Mouse (Mus musculus) forebrain, embryonic 14.5 days (tissue): ENCODE results near the gene Tac2. TPM values are rescaled to one million over a fixed set of nuclear protein-coding genes. Genes with fewer than 3 reads are reported as not detected.

ENCODE experiments used
- ATAC-seq: fragments of 200-750 bp; cut with Nextera tagmentation; 2 replicates; pipeline ENCODE4 v1.8.0; 2017; ENCODE audit warnings: mild to moderate bottlenecking, moderate library complexity
- DNase-seq: peaks from one replicate; pipeline ENCODE4 v3.0.0-alpha.2; 2015; ENCODE audit warnings: low spot score
- H3K27ac ChIP-seq: fragments of 300-500 bp; sonication (generic); 2 replicates; pipeline ENCODE4 v1.5.1; 2014; ENCODE audit warnings: low read depth, mild to moderate bottlenecking, control low read depth, low read length, moderate library complexity
- H3K27me3 ChIP-seq: fragments of 300-500 bp; sonication (generic); replicated peaks from 2 replicates; pipeline ENCODE4 v1.6.1; 2014; ENCODE audit warnings: low read length, control low read depth, mixed read lengths; ENCODE audit not compliant: control insufficient read depth, insufficient read depth
- H3K36me3 ChIP-seq: fragments of 300-500 bp; sonication (generic); 2 replicates; pipeline ENCODE4 v1.6.1; 2014; ENCODE audit warnings: low read length, control low read depth; ENCODE audit not compliant: control insufficient read depth, insufficient read depth
- H3K4me1 ChIP-seq: fragments of 300-500 bp; sonication (generic); 2 replicates; pipeline ENCODE4 v1.6.1; 2014; ENCODE audit warnings: antibody characterized with exemption, low read length, control low read depth; ENCODE audit not compliant: control insufficient read depth, insufficient read depth
- H3K4me2 ChIP-seq: fragments of 300-500 bp; sonication (generic); 2 replicates; pipeline ENCODE4 v1.6.1; 2014; ENCODE audit warnings: mild to moderate bottlenecking, control low read depth, low read length
- H3K4me3 ChIP-seq: fragments of 300-500 bp; sonication (generic); 2 replicates; pipeline ENCODE4 v1.5.1; 2014; ENCODE audit warnings: low read depth, low read length, control low read depth
- H3K9ac ChIP-seq: fragments of 300-500 bp; sonication (generic); 2 replicates; pipeline ENCODE4 v1.6.1; 2014; ENCODE audit warnings: mild to moderate bottlenecking, low read length, control low read depth, moderate library complexity
- H3K9me3 ChIP-seq: fragments of 300-500 bp; sonication (generic); replicated peaks from 2 replicates; pipeline ENCODE4 v1.6.1; 2016; ENCODE audit warnings: low read length, control low read depth, mixed read lengths; ENCODE audit not compliant: control insufficient read depth
- WGBS: fragments of 180-500 bp; shearing (Covaris S2); extraction: QIAGEN DNeasy Blood & Tissue Kit; methylation state at CpG from one replicate; pipeline ENCODE4 v1.1.7; 2014; 5-methylcytosine and 5-hydroxymethylcytosine counted together
- polyA plus RNA-seq: library from polyadenylated mRNA; unstranded; fragments of >200 nt; fragmentation: Nextera tagmentation; extraction: Ambion mirVana; gene quantifications from 2 replicates; pipeline ENCODE4 v1.2.1, GENCODE M21; 2014

Tac2 gene
- polyA plus RNA-seq, 1 experiment from 2014 or later = 2.6 TPM

GRCm38 (mm10) chr10:127734434-127734833, 10.2 kb downstream of the Tac2 start:
- ATAC-seq = no peak
- H3K4me2 ChIP-seq = no peak overlapping the region
- H3K9me3 ChIP-seq = no peaks in the 10 kb centered on the region
- H3K4me1 ChIP-seq = peaks cover 4% of the 10 kb centered on the region; the same call in 1 of the 2 replicates
- DNase-seq = peak; percentile 63
- WGBS = 59% methylated on average over 5 of the region's 5 CpGs
- no peak overlapping the region for H3K4me3 ChIP-seq
- H3K27ac ChIP-seq = no peak overlapping the region
- no peaks in the 10 kb centered on the region for H3K36me3 ChIP-seq
- H3K27me3 ChIP-seq = no peaks in the 10 kb centered on the region
- no peak overlapping the region for H3K9ac ChIP-seq

GRCm38 (mm10) chr10:127736266-127736665, 12.0 kb downstream of the Tac2 start:
- ATAC-seq (no peak), DNase-seq (no peak)
- H3K27ac ChIP-seq = no peak overlapping the region
- WGBS = 70% methylated on average over 2 of the region's 2 CpGs
- H3K4me2 ChIP-seq = no peak overlapping the region
- H3K9me3 ChIP-seq = no peaks in the 10 kb centered on the region
- no peak overlapping the region for H3K4me3 ChIP-seq
- H3K4me1 ChIP-seq = peaks cover 9% of the 10 kb centered on the region
- no peaks in the 10 kb centered on the region for H3K27me3 ChIP-seq
- peaks cover under 1% of the 10 kb centered on the region for H3K36me3 ChIP-seq
- no peak overlapping the region for H3K9ac ChIP-seq

- ATAC-seq (no peak), DNase-seq (no peak)
- Histone ChIP-seq H3K4me1 (peaks cover 9% of the 10 kb centered on the region), H3K4me3 (no peak overlapping the region), H3K27ac (no peak overlapping the region), H3K27me3 (no peaks in the 10 kb centered on the region), H3K4me2 (no peak overlapping the region), H3K36me3 (peaks cover 7% of the 10 kb centered on the region), H3K9me3 (no peaks in the 10 kb centered on the region), H3K9ac (no peak overlapping the region)
- 76% methylated on average over 4 of the region's 4 CpGs for WGBS
Measured at GRCm38 (mm10) chr10:127736916-127737315, 12.6 kb downstream of the Tac2 start.

GRCm38 (mm10) chr10:127737552-127737951, 13.3 kb downstream of the Tac2 start:
- 30% methylated on average over 2 of the region's 2 CpGs for WGBS
- no peaks in the 10 kb centered on the region for H3K27me3 ChIP-seq
- no peak overlapping the region for H3K4me3 ChIP-seq
- no peak overlapping the region for H3K9ac ChIP-seq
- H3K36me3 ChIP-seq = peaks cover 14% of the 10 kb centered on the region
- no peak overlapping the region for H3K27ac ChIP-seq
- DNase-seq (no peak), ATAC-seq (no peak)
- H3K4me1 ChIP-seq = peaks cover 9% of the 10 kb centered on the region
- H3K4me2 ChIP-seq = no peak overlapping the region
- no peaks in the 10 kb centered on the region for H3K9me3 ChIP-seq

- no peak for ATAC-seq
- H3K4me3 ChIP-seq = 0 out of 2 replicates have a peak overlapping the region, but pooled peaks have one; percentile 85
- H3K36me3 ChIP-seq = peaks cover 21% of the 10 kb centered on the region
- H3K27me3 ChIP-seq = no peaks in the 10 kb centered on the region
- H3K9ac ChIP-seq = no peak overlapping the region
- peaks cover 9% of the 10 kb centered on the region for H3K4me1 ChIP-seq
- H3K9me3 ChIP-seq = no peaks in the 10 kb centered on the region
- 53% methylated on average over 13 of the region's 13 CpGs for WGBS
- peak overlapping the region; percentile 68; the same call in 1 of the 2 replicates for H3K4me2 ChIP-seq
- no peak for DNase-seq
- H3K27ac ChIP-seq = no peak overlapping the region
Measured at GRCm38 (mm10) chr10:127738151-127738882, 14.0 kb downstream of the Tac2 start.

- 3% methylated on average over 18 of the region's 61 CpGs for WGBS
- Histone ChIP-seq H3K36me3 (peaks cover 30% of the 10 kb centered on the region), H3K9ac (peak within 1 kb of the TSS; percentile 96), H3K27me3 (no peaks in the 10 kb centered on the region), H3K4me3 (peak within 1 kb of the TSS; percentile 85), H3K9me3 (no peaks in the 10 kb centered on the region), H3K4me2 (peak within 1 kb of the TSS; percentile 68), H3K4me1 (peaks cover 9% of the 10 kb centered on the region), H3K27ac (peak within 1 kb of the TSS; percentile 79)
- peak; percentile 73 for DNase-seq
- ATAC-seq = peak; percentile 91
Measured at GRCm38 (mm10) chr10:127739083-127739660, 14.9 kb downstream of the Tac2 start, which contains the start of gene Zbtb39. Gene Zbtb39 (plus strand): TSS chr10:127739538.

GRCm38 (mm10) chr10:127739661-127740161, 15.4 kb downstream of the Tac2 start:
- no peaks in the 10 kb centered on the region for H3K9me3 ChIP-seq
- H3K4me2 ChIP-seq = peak overlapping the region; percentile 68
- H3K27me3 ChIP-seq = no peaks in the 10 kb centered on the region
- H3K4me3 ChIP-seq = peak overlapping the region; percentile 85
- H3K27ac ChIP-seq = peak overlapping the region; percentile 79
- peak; percentile 69 for ATAC-seq
- DNase-seq = peak; percentile 33
- peaks cover 35% of the 10 kb centered on the region for H3K36me3 ChIP-seq
- H3K9ac ChIP-seq = peak overlapping the region; percentile 96
- peaks cover 9% of the 10 kb centered on the region for H3K4me1 ChIP-seq
- 1% methylated on average over 47 of the region's 55 CpGs for WGBS

- H3K4me3 ChIP-seq = no peak overlapping the region
- no peak overlapping the region for H3K27ac ChIP-seq
- H3K9me3 ChIP-seq = no peaks in the 10 kb centered on the region
- 65% methylated on average over 5 of the region's 5 CpGs for WGBS
- H3K9ac ChIP-seq = no peak overlapping the region
- H3K4me2 ChIP-seq = no peak overlapping the region
- peak; percentile 47; the same call in 1 of the 2 replicates for ATAC-seq
- peaks cover 9% of the 10 kb centered on the region for H3K4me1 ChIP-seq
- no peaks in the 10 kb centered on the region for H3K27me3 ChIP-seq
- peaks cover 72% of the 10 kb centered on the region for H3K36me3 ChIP-seq
- DNase-seq = peak; percentile 38
Measured at GRCm38 (mm10) chr10:127744661-127745060, 20.4 kb downstream of the Tac2 start.

GRCm38 (mm10) chr10:127745886-127746285, 21.6 kb downstream of the Tac2 start:
- no peak overlapping the region for H3K27ac ChIP-seq
- H3K4me1 ChIP-seq = peaks cover under 1% of the 10 kb centered on the region; the same call in 1 of the 2 replicates
- DNase-seq = no peak
- H3K9me3 ChIP-seq = no peaks in the 10 kb centered on the region
- no peaks in the 10 kb centered on the region for H3K27me3 ChIP-seq
- no peak overlapping the region for H3K4me3 ChIP-seq
- no peak overlapping the region for H3K4me2 ChIP-seq
- ATAC-seq = no peak
- peaks cover 72% of the 10 kb centered on the region for H3K36me3 ChIP-seq
- WGBS = 77% methylated on average over 5 of the region's 5 CpGs
- H3K9ac ChIP-seq = no peak overlapping the region
